Mouse (Mus musculus) brain, embryonic 14.5 days (tissue): ENCODE measurements at regions not wholly inside any gene's neighbourhood (a gene's known extent, or its start where the extent isn't known, plus 50 kb on each side); places are given as distances from the start of the nearest gene placed in this dataset.

Experiments
- DNase-seq: peaks from one replicate; pipeline ENCODE4 v3.0.0-alpha.2; 2011; ENCODE audit warnings: low read depth
- CTCF ChIP-seq: fragments of 200-500 bp; IDR thresholded peaks from 2 replicates; pipeline ENCODE4 v1.5.1; 2012; ENCODE audit warnings: inconsistent platforms, mild to moderate bottlenecking, moderate library complexity, borderline replicate concordance; ENCODE audit not compliant: insufficient read depth, insufficient read length; ENCODE audit errors: extremely low read depth
- POLR2A ChIP-seq: fragments of 200-500 bp; IDR thresholded peaks from 2 replicates; pipeline ENCODE4 v1.6.1; 2012; ENCODE audit warnings: mild to moderate bottlenecking, inconsistent platforms, borderline replicate concordance; ENCODE audit not compliant: poor library complexity, insufficient read depth, insufficient read length, severe bottlenecking; ENCODE audit errors: extremely low read depth

GRCm38 (mm10) chr19:56231430-56231829 lies 55.5 kb upstream of the Habp2 start:
- DNase-seq: peak; percentile 39
- TF ChIP-seq POLR2A: no peak
- no peak for TF ChIP-seq CTCF

DNA sequence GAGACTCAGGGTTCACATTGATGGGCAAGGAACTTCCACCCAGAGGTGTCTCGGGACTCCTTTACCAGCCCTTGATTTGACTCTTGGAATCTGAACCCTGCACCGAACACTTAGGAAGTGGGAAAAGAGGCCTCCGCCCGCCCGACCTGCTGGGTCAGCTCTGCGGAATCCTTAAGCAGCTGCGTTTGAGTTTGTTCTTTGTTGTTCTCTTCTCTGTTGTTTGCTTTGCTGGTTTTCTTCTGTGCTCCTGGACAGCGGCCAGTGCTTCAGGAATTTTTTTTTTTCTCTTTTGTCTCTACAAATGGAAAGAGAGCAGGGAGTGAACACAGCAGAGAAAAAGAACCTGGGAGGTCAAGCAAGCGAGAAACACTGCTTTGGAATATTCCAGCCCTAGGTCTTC lies 55.1 kb upstream of the Habp2 start:
- DNase-seq: peak; percentile 85

DNA sequence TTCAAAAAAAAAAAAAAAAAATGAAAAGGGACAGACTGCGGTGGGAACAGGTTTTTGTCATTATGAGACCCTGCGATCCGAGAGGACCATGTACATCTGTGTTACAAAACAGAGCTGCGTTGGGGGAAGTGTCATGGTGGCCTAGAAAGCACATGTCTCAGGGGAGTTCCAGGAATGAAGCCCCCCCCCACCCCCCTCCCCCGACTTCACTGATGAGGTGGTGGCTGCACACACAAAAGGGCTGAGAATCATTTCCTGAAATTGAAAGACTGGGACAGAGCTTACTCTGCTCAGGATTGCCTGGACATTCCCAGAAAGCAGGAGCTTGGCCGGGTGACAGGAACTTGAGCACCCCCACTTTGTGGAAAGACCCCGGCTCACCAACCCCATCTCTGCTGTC lies 54.7 kb upstream of the Habp2 start:
- TF ChIP-seq CTCF: no peak
- no peak for TF ChIP-seq POLR2A
- no peak for DNase-seq

More for the DNA sequence above, 55.1 kb upstream of the Habp2 start:
- no peak for TF ChIP-seq POLR2A
- no peak for TF ChIP-seq CTCF

- TF ChIP-seq POLR2A: no peak
- TF ChIP-seq CTCF: peak; percentile 33; the same call in 1 of the 2 replicates
- no peak for DNase-seq
Measured at GRCm38 (mm10) chr19:56232950-56233349, 54.0 kb upstream of the Habp2 start.

DNA sequence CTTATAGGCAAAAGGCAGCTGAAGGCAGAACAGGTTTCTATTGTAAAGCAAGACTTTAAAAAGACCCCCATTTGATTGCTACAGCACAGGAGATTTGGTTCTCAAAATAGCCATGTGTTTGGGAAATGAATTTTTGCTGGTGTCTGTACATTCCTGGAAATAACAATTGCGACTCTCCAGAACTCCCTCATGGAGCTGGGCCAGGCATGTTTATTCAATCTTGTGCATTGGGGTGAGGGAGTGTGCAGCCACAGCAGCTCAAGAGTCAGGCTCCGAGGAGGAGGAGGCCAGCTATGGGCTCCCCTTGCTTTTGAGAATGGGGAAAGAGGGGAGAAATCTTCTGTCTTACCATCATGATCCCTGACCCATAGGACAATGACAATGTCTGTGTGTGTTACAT lies 51.9 kb upstream of the Habp2 start:
- DNase-seq: peak; percentile 19
- TF ChIP-seq POLR2A (no peak), CTCF (no peak)
